Mouse (Mus musculus) MEL (cell line): ENCODE measurements at regions not wholly inside any gene's neighbourhood (a gene's known extent, or its start where the extent isn't known, plus 50 kb on each side); places are given as distances from the start of the nearest gene placed in this dataset.

ENCODE experiments used
- DNase-seq: peaks from one replicate; pipeline ENCODE4 v3.0.0; 2011; ENCODE audit warnings: low read depth, low spot score
- H3K27ac ChIP-seq: 2 replicates; pipeline ENCODE4 v1.5.1; 2012; ENCODE audit warnings: low read depth, mild to moderate bottlenecking, control low read depth, low read length, moderate library complexity; ENCODE audit not compliant: control insufficient read depth
- H3K27me3 ChIP-seq, 2 experiments: fragments of 150-350 bp in 1 of 2; sonication (generic) in 1 of 2; 2 replicates each; pipeline ENCODE4 v1.6.1; 2012; ENCODE audit warnings: low read length in 2 of 2, mild to moderate bottlenecking in 2 of 2, improper control_type of control experiment in 1 of 2, moderate library complexity in 1 of 2; ENCODE audit not compliant: insufficient read depth in 2 of 2, control insufficient read depth in 1 of 2
- H3K36me3 ChIP-seq, 2 experiments: 2 replicates each; pipeline ENCODE4 v1.6.1; 2012 to 2014; ENCODE audit warnings: low read length in 2 of 2, improper control_type of control experiment in 1 of 2, inconsistent platforms in 1 of 2, mild to moderate bottlenecking in 1 of 2; ENCODE audit not compliant: insufficient read depth in 2 of 2, control insufficient read depth in 1 of 2
- H3K4me1 ChIP-seq, 2 experiments: fragments of 150-350 bp in 1 of 2; sonication (generic) in 1 of 2; 2 replicates each; pipeline ENCODE4 v1.6.1; 2012; ENCODE audit warnings: low read length in 2 of 2, improper control_type of control experiment in 1 of 2, mild to moderate bottlenecking in 1 of 2; ENCODE audit not compliant: insufficient read depth in 2 of 2, control insufficient read depth in 1 of 2
- H3K4me3 ChIP-seq, 2 experiments: fragments of 150-350 bp in 1 of 2; sonication (generic) in 1 of 2; 2 replicates each; pipeline ENCODE4 v1.5.1; 2012; ENCODE audit warnings: low read depth in 2 of 2, low read length in 2 of 2, mild to moderate bottlenecking in 2 of 2, moderate library complexity in 2 of 2, control low read depth in 1 of 2, improper control_type of control experiment in 1 of 2; ENCODE audit not compliant: control insufficient read depth in 1 of 2, insufficient read depth in 1 of 2
- H3K79me2 ChIP-seq: 2 replicates; pipeline ENCODE4 v1.6.1; 2012; ENCODE audit warnings: mild to moderate bottlenecking, low read length, moderate library complexity; ENCODE audit not compliant: control insufficient read depth, poor library complexity, insufficient read depth
- H3K9ac ChIP-seq: 2 replicates; pipeline ENCODE4 v1.6.1; 2012; ENCODE audit warnings: low read depth, mild to moderate bottlenecking, control low read depth, low read length, moderate library complexity; ENCODE audit not compliant: control insufficient read depth, poor library complexity, severe bottlenecking
- H3K9me3 ChIP-seq: fragments of 150-350 bp; sonication (generic); replicated peaks from 2 replicates; pipeline ENCODE4 v1.6.1; 2012; ENCODE audit warnings: mild to moderate bottlenecking, low read length, improper control_type of control experiment, moderate library complexity; ENCODE audit not compliant: insufficient read depth
- CHD1 ChIP-seq: IDR thresholded peaks from 2 replicates; pipeline ENCODE4 v1.6.1; 2012; ENCODE audit warnings: low read depth, mild to moderate bottlenecking, inconsistent platforms, low read length, improper control_type of control experiment
- CTCF ChIP-seq, 3 experiments: IDR thresholded peaks in 2 of 3; conservative IDR thresholded peaks in 1 of 3; 2 replicates each; pipeline ENCODE4 v1.5.1; 2011 to 2012; ENCODE audit warnings: low read length in 3 of 3, low read depth in 2 of 3, mild to moderate bottlenecking in 2 of 3, improper control_type of control experiment in 1 of 3, inconsistent platforms in 1 of 3, mixed read lengths in 1 of 3, moderate library complexity in 1 of 3; ENCODE audit not compliant: control insufficient read depth in 1 of 3, insufficient read depth in 1 of 3, poor library complexity in 1 of 3, severe bottlenecking in 1 of 3
- EP300 ChIP-seq, 2 experiments: IDR thresholded peaks; 2 replicates each; pipeline ENCODE4 v1.6.1; 2011; ENCODE audit warnings: improper control_type of control experiment in 2 of 2, low read length in 2 of 2, low read depth in 1 of 2, mild to moderate bottlenecking in 1 of 2
- GABPA ChIP-seq: IDR thresholded peaks from 2 replicates; pipeline ENCODE4 v1.6.1; 2012; ENCODE audit warnings: low read depth, mild to moderate bottlenecking, inconsistent platforms, low read length, improper control_type of control experiment, moderate library complexity
- HCFC1 ChIP-seq: IDR thresholded peaks from 2 replicates; pipeline ENCODE4 v1.6.1; 2012; ENCODE audit warnings: low read depth, mild to moderate bottlenecking, inconsistent platforms, low read length, improper control_type of control experiment, moderate library complexity
- JUND ChIP-seq: IDR thresholded peaks from 2 replicates; pipeline ENCODE4 v1.6.1; 2011; ENCODE audit warnings: low read depth, mild to moderate bottlenecking, improper control_type of control experiment, low read length
- KAT2A ChIP-seq: conservative IDR thresholded peaks from 2 replicates; pipeline ENCODE4 v1.6.1; 2012; ENCODE audit warnings: low read depth, low read length, improper control_type of control experiment, inconsistent platforms
- MAZ ChIP-seq: IDR thresholded peaks from 2 replicates; pipeline ENCODE4 v1.6.1; 2012; ENCODE audit warnings: low read depth, mild to moderate bottlenecking, inconsistent platforms, low read length, improper control_type of control experiment
- MYB ChIP-seq: IDR thresholded peaks from 2 replicates; pipeline ENCODE4 v1.6.1; 2011; ENCODE audit warnings: mild to moderate bottlenecking, low read depth, low read length, improper control_type of control experiment
- NELFE ChIP-seq: IDR thresholded peaks from 2 replicates; pipeline ENCODE4 v1.6.1; 2011; ENCODE audit warnings: low read depth, low read length, improper control_type of control experiment
- NRF1 ChIP-seq: IDR thresholded peaks from 2 replicates; pipeline ENCODE4 v1.6.1; 2014; ENCODE audit warnings: low read depth, mild to moderate bottlenecking, inconsistent platforms, low read length, improper control_type of control experiment, moderate library complexity; ENCODE audit not compliant: poor library complexity, insufficient read depth, severe bottlenecking
- POLR2AphosphoS2 ChIP-seq: IDR thresholded peaks from 2 replicates; pipeline ENCODE4 v1.6.1; 2011; ENCODE audit warnings: low read length, improper control_type of control experiment
- POLR2AphosphoS5 ChIP-seq: IDR thresholded peaks from 2 replicates; pipeline ENCODE4 v1.6.1; 2012; ENCODE audit warnings: low read depth, borderline replicate concordance, mild to moderate bottlenecking, inconsistent platforms, low read length, moderate library complexity, mixed read lengths
- SMC3 ChIP-seq: IDR thresholded peaks from 2 replicates; pipeline ENCODE4 v1.6.1; 2011; ENCODE audit warnings: low read depth, low read length, improper control_type of control experiment
- TBP ChIP-seq: IDR thresholded peaks from 2 replicates; pipeline ENCODE4 v1.8.0; 2011; ENCODE audit warnings: low read depth, low read length, improper control_type of control experiment
- USF1 ChIP-seq: IDR thresholded peaks from 2 replicates; pipeline ENCODE4 v1.6.1; 2014; ENCODE audit warnings: low read depth, mild to moderate bottlenecking, inconsistent platforms, low read length, improper control_type of control experiment, moderate library complexity
- USF2 ChIP-seq, 2 experiments: IDR thresholded peaks; 2 replicates each; pipeline ENCODE4 v1.6.1; 2011 to 2012; ENCODE audit warnings: improper control_type of control experiment in 2 of 2, low read length in 2 of 2, borderline replicate concordance in 1 of 2, inconsistent platforms in 1 of 2, low read depth in 1 of 2, mild to moderate bottlenecking in 1 of 2; ENCODE audit not compliant: insufficient read depth in 1 of 2
- ZC3H11A ChIP-seq: IDR thresholded peaks from 2 replicates; pipeline ENCODE4 v1.6.1; 2012; ENCODE audit warnings: low read depth, mild to moderate bottlenecking, inconsistent platforms, low read length, improper control_type of control experiment
- ZKSCAN1 ChIP-seq: IDR thresholded peaks from 2 replicates; pipeline ENCODE4 v1.6.1; 2012; ENCODE audit warnings: low read depth, mild to moderate bottlenecking, inconsistent platforms, low read length, improper control_type of control experiment, moderate library complexity
- ZMIZ1 ChIP-seq: IDR thresholded peaks from 2 replicates; pipeline ENCODE4 v1.6.1; 2012; ENCODE audit warnings: low read depth, mild to moderate bottlenecking, inconsistent platforms, low read length, improper control_type of control experiment, moderate library complexity
- ZNF384 ChIP-seq: IDR thresholded peaks from 2 replicates; pipeline ENCODE4 v1.6.1; 2012; ENCODE audit warnings: low read depth, mild to moderate bottlenecking, inconsistent platforms, low read length, improper control_type of control experiment

DNA sequence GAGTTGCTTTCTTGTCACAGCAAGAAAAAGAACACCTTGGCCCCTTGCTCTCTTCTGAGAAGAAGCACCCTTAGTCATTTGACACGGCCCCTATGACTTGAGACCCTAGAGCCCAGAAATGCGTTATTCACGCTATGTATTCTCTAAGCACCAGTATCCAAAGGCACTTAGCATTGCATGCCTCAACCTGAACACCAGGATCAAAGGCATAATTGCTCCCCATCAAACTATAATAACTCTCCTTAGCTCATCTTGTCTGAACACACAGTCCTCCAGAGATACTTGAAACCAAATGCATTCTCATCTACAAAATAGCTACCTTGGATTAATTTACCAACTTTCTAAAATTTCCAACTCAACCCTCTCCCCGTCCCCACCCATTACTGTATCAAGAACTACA is 437.5 kb downstream of the Ate1 start:
- Histone ChIP-seq H3K27ac (no peak overlapping the region), H3K27me3 (no peaks in the 10 kb centered on the region), H3K4me1 (no peaks in the 10 kb centered on the region), H3K4me3 (no peak overlapping the region), H3K36me3 (no peaks in the 10 kb centered on the region), H3K9ac (no peak overlapping the region), H3K79me2 (no peaks in the 10 kb centered on the region), H3K9me3 (no peaks in the 10 kb centered on the region)
- no peak for DNase-seq
- TF ChIP-seq HCFC1: no peak
- TF ChIP-seq TBP: no peak
- no peak for TF ChIP-seq ZC3H11A
- TF ChIP-seq POLR2AphosphoS2: no peak
- no peak for TF ChIP-seq JUND
- TF ChIP-seq POLR2AphosphoS5: no peak
- TF ChIP-seq CTCF (IDR thresholded peaks at IDR 0.05 in 2 of 3, conservative IDR thresholded peaks at IDR 0.05 in 1 of 3; ENCODE audit: control insufficient read depth in 1 of 3, insufficient read depth in 1 of 3, low read depth in 2 of 3, low read length in 3 of 3, poor library complexity in 1 of 3, severe bottlenecking in 1 of 3): no peak
- TF ChIP-seq ZNF384: no peak
- no peak for TF ChIP-seq ZMIZ1
- no peak for TF ChIP-seq NRF1
- no peak for TF ChIP-seq CHD1
- no peak for TF ChIP-seq SMC3
- TF ChIP-seq GABPA: no peak
- TF ChIP-seq KAT2A: no peak
- no peak for TF ChIP-seq ZKSCAN1
- TF ChIP-seq MAZ: no peak

GRCm38 (mm10) chr7:130085706-130086105 is 434.5 kb downstream of the Ate1 start:
- H3K4me1 ChIP-seq: no peaks in the 10 kb centered on the region
- H3K27ac ChIP-seq: no peak overlapping the region
- H3K79me2 ChIP-seq: no peaks in the 10 kb centered on the region
- no peaks in the 10 kb centered on the region for H3K36me3 ChIP-seq
- no peak for TF ChIP-seq GABPA
- no peak for TF ChIP-seq MYB
- no peak for TF ChIP-seq USF1
- no peak for TF ChIP-seq NELFE
- no peak for TF ChIP-seq USF2 (IDR thresholded peaks at IDR 0.05; ENCODE audit: borderline replicate concordance in 1 of 2, insufficient read depth in 1 of 2, low read depth in 1 of 2, low read length in 2 of 2)
- no peak for TF ChIP-seq EP300 (IDR thresholded peaks at IDR 0.05; ENCODE audit: low read depth in 1 of 2, low read length in 2 of 2)
- H3K27me3 ChIP-seq: no peaks in the 10 kb centered on the region
- DNase-seq: no peak
- H3K9me3 ChIP-seq: no peaks in the 10 kb centered on the region
- H3K9ac ChIP-seq: no peak overlapping the region
- no peak overlapping the region for H3K4me3 ChIP-seq
